Mouse (Mus musculus): ENCODE results near the gene Oas1e.

The Oas1e gene

GRCm38 (mm10) chr5:120776801-120777200, 18.5 kb downstream of the Oas1e start:
- no peak for DNase-seq (ENCODE audit: low read depth, low spot score)

DNA sequence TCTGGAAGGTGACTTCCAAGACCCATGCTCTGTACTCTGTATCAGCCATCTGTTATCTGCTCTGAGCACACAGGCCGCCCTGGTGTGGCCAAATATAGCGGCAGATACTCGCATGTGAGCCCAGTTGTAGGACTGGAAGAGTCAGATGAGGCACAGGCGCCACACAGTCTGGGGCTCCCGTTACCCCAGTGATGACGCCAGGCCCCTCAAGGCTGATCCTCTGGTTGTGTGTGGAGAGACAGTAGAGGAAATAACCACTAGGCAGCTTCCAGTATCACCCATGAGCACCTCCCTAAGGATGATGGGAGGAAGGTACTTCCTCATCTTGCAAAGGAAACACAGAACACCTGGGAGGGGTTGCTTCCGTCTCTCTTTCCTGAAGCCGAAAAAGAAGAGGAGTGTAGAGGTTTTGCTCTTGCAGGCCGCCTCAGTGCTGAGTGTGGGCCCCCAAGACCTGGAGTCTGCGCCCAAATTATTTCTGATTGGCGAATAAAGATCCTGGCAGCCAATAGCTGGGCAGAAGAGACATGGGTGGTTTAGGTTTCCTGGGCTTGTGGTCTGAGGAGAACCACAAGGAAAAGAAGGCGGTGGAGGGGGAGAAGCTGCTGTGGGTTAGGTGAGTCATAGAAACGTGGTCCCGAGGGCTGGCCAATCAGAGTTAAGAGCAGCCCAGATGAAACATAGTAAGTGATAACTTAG, 19.9 kb downstream of the Oas1e start:
- DNase-seq (ENCODE audit: low read depth, low spot score), result no peak

DNA sequence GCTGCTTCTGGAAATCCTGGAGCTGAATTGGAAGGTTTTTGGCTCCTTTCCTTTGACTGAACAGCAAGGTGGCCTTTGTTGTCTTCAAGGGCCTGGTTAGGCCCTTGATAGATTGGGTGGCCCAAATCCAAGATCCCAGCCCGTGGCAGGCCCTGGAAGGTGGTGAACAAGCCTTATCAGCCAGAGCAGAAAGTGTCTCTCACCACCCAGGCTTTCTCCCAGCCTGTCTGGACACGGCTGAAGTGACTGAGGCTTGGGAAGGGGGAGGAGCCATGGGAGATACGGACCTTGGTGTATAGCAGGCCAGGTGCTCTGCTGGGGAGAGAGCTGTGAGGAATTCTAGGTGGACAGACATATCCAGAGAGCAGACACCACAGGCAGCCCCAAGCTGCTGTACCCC, 25.9 kb downstream of the Oas1e start:
- no peak for DNase-seq (ENCODE audit: low read depth, low spot score)

GRCm38 (mm10) chr5:120765010-120765409, 30.3 kb downstream of the Oas1e start:
- peak; percentile 76 for DNase-seq (ENCODE audit: low read depth, low spot score)

GRCm38 (mm10) chr5:120761901-120762300, 33.4 kb downstream of the Oas1e start:
- DNase-seq (ENCODE audit: low read depth, low spot score), result peak; percentile 88

DNA sequence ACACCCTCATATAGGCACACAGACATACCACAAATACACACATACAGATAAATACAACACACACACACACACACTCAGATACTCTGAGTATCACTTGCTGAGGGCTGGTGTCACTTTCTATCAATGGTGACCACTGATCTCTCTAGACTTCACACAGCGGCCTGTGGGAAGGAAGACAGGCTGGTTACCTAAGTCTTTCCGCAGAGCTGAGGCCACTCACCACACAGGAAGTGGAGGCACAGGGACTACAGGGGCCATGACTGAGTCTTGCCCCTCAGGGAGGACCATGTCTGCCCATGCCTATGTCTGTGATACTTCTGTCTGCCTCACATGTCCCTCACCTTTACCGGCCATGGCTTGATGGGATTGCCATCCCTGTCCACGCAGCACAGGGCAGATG, 41.1 kb downstream of the Oas1e start:
- DNase-seq (ENCODE audit: low read depth, low spot score), result no peak

DNA sequence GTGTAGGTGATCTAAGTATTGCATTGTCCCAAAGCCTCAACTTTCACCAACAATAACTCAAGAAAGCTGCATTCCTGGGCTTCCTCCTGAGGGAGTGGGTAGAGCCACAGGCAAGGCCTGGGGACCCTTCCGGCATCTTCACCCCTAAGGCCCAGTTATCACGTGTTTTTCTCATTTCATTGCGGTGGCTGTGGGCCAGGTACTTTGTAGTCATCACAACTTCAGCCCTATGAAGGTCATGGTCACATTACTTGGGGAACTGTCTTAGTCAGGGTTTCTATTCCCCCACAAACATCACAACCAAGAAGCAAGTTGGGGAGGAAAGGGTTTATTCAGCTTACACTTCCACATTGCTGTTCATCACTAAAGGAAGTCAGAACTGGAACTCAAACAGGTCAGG, 42.5 kb downstream of the Oas1e start:
- DNase-seq (ENCODE audit: low read depth, low spot score), result no peak

DNA sequence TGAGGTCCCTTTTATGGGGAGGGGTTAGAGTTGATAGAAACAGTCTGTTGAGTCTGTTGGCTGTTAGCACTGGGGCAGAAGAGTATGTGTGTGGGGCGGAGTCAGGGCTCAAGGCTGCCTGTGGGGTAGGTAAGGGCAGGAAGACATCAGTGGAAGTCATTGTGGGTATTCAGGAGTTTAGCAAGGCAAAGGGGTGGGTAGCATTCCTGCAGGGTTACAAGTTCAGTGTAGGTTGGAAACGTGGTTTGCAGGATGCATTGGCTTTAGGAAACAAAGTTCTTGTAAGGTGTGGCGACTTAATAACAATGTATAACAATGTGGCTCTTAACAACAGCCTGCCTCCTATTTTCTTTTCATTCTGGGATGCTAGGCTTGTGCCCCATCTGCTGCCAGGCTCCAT, 44.1 kb downstream of the Oas1e start:
- peak; percentile 85 for DNase-seq (ENCODE audit: low read depth, low spot score)

DNA sequence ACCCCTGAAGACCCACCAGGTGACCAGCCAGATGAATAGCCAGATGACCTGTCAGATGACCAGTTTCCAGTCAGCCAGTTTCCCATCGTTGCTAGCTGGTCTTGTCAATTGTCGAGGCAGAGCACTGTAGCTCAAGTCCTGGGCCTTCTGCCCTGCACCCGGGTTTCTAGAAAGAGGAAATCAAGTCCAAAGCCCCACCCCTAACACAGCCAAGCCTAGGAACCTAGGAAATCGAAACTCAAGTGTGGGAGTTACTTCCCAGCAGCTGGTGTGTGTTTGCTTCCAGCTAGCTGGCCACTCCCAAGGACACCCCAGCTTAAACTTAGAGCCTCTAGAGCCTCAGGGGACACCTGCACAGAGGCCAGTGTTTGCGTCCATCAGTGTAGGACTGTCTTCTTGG, 45.6 kb downstream of the Oas1e start, which contains the start of gene Oas2:
Gene Oas2 (minus strand): TSS at position 166 of the 400 bp plus-strand sequence.
- DNase-seq (ENCODE audit: low read depth, low spot score), result no peak

- peak; percentile 73 for DNase-seq (ENCODE audit: low read depth, low spot score)
These were observed 48.9 kb downstream of the Oas1e start for GRCm38 (mm10) chr5:120746451-120746850.

DNA sequence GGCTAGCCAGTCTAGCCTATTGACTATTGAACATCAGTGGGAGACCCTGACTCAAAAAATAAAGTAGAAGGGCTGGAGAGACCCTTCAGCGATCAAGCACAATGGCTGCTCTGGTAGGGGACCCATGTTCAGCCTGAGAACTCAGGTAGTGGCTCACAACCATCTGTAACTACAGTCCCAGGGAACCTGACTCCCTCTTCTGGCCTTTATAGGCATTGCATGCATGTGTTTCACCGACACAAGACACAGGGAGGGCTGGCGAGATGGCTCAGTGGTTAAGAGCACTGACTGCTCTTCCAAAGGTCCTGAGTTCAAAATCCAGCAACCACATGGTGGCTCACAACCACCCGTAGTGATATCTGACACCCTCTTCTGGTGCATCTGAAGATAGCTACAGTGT, 53.2 kb downstream of the Oas1e start:
- DNase-seq (ENCODE audit: low read depth, low spot score), result peak; percentile 88

Measured in ZHBTc4 (cell line).